Mouse (Mus musculus) megakaryocyte, embryonic 14.5 days (primary cell): Measurements from ENCODE around the gene Cept1. TPM values are rescaled to one million over a fixed set of nuclear protein-coding genes. Genes with fewer than 3 reads are reported as not detected.

Experiments used
- H3K27me3 ChIP-seq: replicated peaks from 2 replicates; pipeline ENCODE3; 2012; ENCODE audit warnings: inconsistent platforms
- H3K36me3 ChIP-seq: replicated peaks from 2 replicates; pipeline ENCODE3; 2012; ENCODE audit warnings: low read length, inconsistent platforms, mixed read lengths
- H3K4me1 ChIP-seq: 2 replicates; pipeline ENCODE4 v1.6.1; 2012; ENCODE audit warnings: inconsistent platforms
- H3K4me3 ChIP-seq: replicated peaks from 2 replicates; pipeline ENCODE3; 2012; ENCODE audit warnings: moderate library complexity, mild to moderate bottlenecking, inconsistent platforms
- H3K9me3 ChIP-seq: 2 replicates; pipeline ENCODE4 v1.6.1; 2012; ENCODE audit warnings: inconsistent platforms
- FLI1 ChIP-seq: IDR thresholded peaks from 2 replicates; pipeline ENCODE4 v1.6.1; 2012; ENCODE audit warnings: low read length, inconsistent platforms, mixed read lengths
- GATA1 ChIP-seq: IDR thresholded peaks from 3 replicates; pipeline ENCODE4 v1.6.1; 2012; ENCODE audit warnings: mixed read lengths, low read length, inconsistent platforms, borderline replicate concordance
- polyA plus RNA-seq: library from polyadenylated mRNA; stranded (reverse); fragments of >175 nt; gene quantifications from 2 replicates; pipeline ENCODE4 v1.2.3, GENCODE M21; 2012; ENCODE audit warnings: low replicate concordance; ENCODE audit not compliant: insufficient read depth

Cept1 gene
- polyA plus RNA-seq, 1 experiment, result 9.1 TPM

DNA sequence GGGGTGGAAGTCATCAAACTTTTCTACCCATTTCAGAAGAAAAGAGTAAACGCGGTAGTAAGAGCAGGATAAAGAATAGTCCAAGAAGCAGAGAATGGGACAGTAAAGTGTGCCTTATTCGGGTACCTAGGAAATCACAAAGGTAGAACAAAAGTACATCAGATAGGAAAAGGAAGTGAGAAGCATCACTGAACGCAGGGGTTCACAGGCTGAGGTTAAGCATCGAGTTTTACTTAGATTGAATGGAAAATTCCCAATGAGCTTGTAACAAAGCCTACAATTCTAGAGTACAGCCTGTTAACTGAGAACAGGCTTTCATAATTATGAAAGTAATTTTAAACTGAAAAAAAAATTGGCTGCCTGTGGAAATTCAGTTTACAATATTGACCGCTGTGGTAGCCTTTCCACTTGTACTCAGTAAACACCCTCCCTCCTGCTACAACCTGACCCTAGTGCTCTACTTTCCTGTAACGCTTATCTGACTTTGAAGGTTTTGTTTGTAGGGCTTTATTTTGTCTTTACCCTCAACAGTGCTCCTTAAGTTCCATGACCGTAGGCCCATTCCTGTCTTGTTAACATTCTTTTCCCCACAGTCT, 2.8 kb downstream of the Cept1 start:
- peaks cover 35% of the 10 kb centered on the region for H3K4me1 ChIP-seq
- no peaks in the 10 kb centered on the region for H3K27me3 ChIP-seq
- peak overlapping the region; percentile 99 for H3K4me3 ChIP-seq
- H3K36me3 ChIP-seq, result peaks cover 35% of the 10 kb centered on the region
- H3K9me3 ChIP-seq, result no peaks in the 10 kb centered on the region
- TF ChIP-seq GATA1 (no peak), FLI1 (no peak)

DNA sequence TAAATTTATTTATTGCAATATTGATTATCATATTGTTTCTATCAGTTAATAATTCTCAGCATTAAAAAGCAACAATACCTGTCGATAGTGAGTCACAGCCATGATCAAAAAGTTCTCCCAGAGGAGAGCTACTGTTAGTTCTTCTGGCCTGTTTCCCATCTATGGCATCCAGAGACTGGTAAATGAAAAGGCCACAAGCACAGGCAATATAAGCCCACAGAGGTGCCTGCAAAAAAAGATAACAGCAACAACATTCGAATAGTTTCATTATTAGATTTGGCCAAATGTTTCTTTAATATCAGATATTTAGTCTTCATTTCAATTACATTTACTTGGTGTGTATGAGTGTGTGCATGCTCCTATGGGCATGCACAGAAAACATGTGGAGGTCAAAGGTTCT, 14.3 kb downstream of the Cept1 start:
- H3K36me3 ChIP-seq, result peaks cover 90% of the 10 kb centered on the region
- no peak overlapping the region for H3K4me3 ChIP-seq
- peaks cover 12% of the 10 kb centered on the region for H3K4me1 ChIP-seq
- TF ChIP-seq GATA1 (no peak), FLI1 (no peak)
- H3K27me3 ChIP-seq, result no peaks in the 10 kb centered on the region
- no peaks in the 10 kb centered on the region for H3K9me3 ChIP-seq

DNA sequence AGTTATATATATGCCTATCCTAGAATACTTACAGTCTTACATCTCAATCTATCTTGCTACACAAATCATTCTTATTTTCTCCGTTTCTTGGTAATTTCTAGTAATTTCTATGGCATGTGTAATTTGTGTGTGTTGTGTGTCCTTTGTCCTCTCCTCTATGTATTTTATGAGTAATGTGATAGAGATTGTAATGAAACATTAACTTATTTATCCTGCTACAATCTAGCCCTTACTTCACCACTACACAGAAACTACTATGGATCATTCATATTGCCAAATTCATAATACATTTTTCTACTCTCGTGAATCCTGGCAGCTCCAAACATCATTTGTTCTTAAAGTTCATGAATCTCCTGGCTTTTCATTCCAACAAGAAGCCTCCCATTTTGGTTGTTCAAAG, 19.6 kb downstream of the Cept1 start:
- peaks cover 10% of the 10 kb centered on the region for H3K4me1 ChIP-seq
- TF ChIP-seq FLI1 (no peak), GATA1 (no peak)
- peaks cover 70% of the 10 kb centered on the region for H3K36me3 ChIP-seq
- H3K4me3 ChIP-seq, result no peak overlapping the region
- H3K27me3 ChIP-seq, result no peaks in the 10 kb centered on the region
- H3K9me3 ChIP-seq, result no peaks in the 10 kb centered on the region

DNA sequence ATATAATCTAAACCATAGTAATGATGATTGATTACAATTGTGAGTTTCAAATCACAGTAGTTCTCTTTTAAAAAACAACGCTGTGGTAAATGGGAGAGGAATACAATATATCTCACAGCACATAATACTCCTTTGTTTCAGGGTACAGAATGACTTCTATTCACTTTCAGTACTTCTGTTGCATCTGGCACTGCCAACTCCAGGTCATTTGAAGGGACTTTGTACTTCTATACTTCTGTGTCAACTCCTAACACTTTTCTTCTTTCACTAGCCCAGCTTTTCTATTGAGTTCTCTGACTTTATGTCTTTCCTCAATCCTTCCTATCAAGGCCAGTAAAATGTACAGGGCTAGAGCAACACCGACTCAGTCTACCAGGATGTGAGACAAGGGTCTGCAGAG, 21.2 kb downstream of the Cept1 start:
- H3K27me3 ChIP-seq, result no peaks in the 10 kb centered on the region
- no peaks in the 10 kb centered on the region for H3K9me3 ChIP-seq
- H3K4me1 ChIP-seq, result peaks cover 21% of the 10 kb centered on the region
- no peak for TF ChIP-seq FLI1
- no peak for TF ChIP-seq GATA1
- no peak overlapping the region for H3K4me3 ChIP-seq
- peaks cover 58% of the 10 kb centered on the region for H3K36me3 ChIP-seq

DNA sequence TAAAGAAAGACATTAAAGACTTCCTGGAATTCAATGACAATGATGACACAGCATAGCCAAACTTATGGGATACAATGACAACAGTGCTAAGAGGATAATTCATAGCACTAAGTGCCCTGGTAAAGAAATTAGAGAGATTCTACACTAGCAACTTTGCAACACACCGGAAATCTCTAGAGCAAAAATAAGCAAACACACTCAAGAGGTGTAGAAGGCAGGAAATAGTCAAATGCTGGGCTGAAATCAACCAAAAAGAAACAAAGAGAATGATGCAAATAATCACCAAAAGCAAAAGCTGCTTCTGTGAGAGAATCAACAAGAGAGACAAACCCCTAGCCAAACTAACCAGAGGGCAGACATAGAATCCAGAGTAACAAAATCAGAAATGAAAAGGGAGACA, 24.9 kb downstream of the Cept1 start:
- Histone ChIP-seq H3K4me3 (no peak overlapping the region), H3K36me3 (peaks cover 44% of the 10 kb centered on the region), H3K4me1 (peaks cover 26% of the 10 kb centered on the region), H3K9me3 (no peaks in the 10 kb centered on the region), H3K27me3 (no peaks in the 10 kb centered on the region)
- TF ChIP-seq FLI1 (no peak), GATA1 (no peak)

DNA sequence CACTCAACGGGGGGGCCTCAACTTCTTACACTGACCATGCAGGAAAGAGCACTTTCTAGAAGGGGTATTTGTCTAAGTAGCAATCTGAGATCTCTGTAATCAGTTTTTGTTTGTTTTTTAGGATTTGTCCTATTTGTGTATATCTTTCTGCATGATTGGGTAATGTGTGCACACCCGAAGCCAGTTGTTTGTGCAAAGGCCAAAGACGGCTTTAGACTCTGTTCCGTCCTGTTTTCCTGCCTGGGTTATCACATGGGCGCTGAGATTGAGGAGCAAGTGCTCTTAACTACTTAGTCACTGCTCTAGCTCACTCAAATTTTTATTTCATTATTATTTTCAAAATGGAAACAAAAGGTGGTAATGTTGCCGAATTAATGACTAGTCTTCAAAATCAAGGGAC, 32.6 kb downstream of the Cept1 start:
- TF ChIP-seq FLI1 (no peak), GATA1 (no peak)
- Histone ChIP-seq H3K4me3 (no peak overlapping the region), H3K27me3 (no peaks in the 10 kb centered on the region), H3K9me3 (no peaks in the 10 kb centered on the region), H3K36me3 (peaks cover 76% of the 10 kb centered on the region), H3K4me1 (peaks cover 18% of the 10 kb centered on the region)

DNA sequence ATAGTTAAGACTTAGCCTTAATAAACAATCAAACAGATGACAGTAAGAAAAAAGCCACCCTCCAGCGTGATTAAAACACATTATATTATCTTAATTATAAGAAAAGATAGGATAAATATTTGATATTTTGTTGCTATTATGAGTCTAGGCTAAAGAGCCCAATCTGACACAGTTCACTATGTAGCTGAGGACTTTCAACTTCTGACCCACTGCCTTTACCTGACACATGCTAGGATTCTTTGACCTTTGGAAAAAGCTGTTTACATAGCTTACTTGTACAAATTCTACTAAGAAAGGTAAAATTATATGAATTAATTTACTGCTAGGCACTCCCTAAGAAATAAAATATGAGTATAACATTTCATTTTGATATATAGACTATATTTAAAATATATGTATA, 36.9 kb downstream of the Cept1 start:
- Histone ChIP-seq H3K27me3 (no peaks in the 10 kb centered on the region), H3K36me3 (peaks cover 86% of the 10 kb centered on the region), H3K9me3 (no peaks in the 10 kb centered on the region), H3K4me3 (no peak overlapping the region), H3K4me1 (peaks cover 16% of the 10 kb centered on the region; the same call in 1 of the 2 replicates)
- TF ChIP-seq FLI1, result no peak
- no peak for TF ChIP-seq GATA1

DNA sequence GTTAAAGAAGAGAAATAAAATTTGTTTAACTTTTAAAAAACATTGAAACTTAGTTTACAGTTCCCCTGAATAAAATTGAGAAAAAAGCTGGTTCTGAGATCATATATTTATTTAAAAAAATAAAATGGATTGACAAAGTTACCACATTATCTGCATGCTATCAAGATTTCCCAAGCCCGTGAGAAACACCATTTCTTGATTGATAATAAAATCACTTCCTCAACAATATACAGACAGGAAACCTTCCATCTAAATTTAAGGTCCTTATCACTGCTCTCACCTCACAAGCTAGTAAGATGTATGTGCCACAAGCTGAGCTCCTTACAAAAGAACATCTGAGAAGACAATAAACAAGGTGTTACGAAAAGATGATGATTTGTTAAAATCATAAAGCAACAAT, 44.7 kb downstream of the Cept1 start:
- H3K27me3 ChIP-seq, result no peaks in the 10 kb centered on the region
- no peak for TF ChIP-seq FLI1
- no peak for TF ChIP-seq GATA1
- H3K9me3 ChIP-seq, result no peaks in the 10 kb centered on the region
- H3K36me3 ChIP-seq, result peaks cover 98% of the 10 kb centered on the region
- no peak overlapping the region for H3K4me3 ChIP-seq
- H3K4me1 ChIP-seq, result peaks cover 35% of the 10 kb centered on the region

DNA sequence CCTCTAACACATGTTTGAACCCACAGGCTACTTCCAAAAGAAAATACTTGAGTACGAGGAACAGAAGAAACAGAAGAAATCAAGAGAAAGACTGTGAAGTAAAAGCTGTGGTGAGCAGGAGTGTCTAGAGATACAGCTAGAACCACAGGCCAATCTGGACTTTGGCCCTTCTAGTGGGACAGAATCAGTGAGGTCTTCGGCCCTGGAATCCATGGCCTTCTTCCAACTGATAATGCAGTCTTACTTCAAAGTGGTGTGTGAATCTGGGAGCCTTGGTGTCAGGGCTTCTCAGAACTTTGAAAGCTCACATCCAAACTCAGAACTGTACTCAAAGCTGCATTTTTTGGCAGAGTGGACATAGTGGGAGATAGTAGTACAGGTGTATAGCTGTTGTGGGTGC, 47.1 kb downstream of the Cept1 start:
- no peaks in the 10 kb centered on the region for H3K27me3 ChIP-seq
- H3K36me3 ChIP-seq, result peaks cover 94% of the 10 kb centered on the region
- peaks cover 55% of the 10 kb centered on the region for H3K4me1 ChIP-seq
- no peak overlapping the region for H3K4me3 ChIP-seq
- H3K9me3 ChIP-seq, result no peaks in the 10 kb centered on the region
- no peak for TF ChIP-seq GATA1
- TF ChIP-seq FLI1, result no peak

DNA sequence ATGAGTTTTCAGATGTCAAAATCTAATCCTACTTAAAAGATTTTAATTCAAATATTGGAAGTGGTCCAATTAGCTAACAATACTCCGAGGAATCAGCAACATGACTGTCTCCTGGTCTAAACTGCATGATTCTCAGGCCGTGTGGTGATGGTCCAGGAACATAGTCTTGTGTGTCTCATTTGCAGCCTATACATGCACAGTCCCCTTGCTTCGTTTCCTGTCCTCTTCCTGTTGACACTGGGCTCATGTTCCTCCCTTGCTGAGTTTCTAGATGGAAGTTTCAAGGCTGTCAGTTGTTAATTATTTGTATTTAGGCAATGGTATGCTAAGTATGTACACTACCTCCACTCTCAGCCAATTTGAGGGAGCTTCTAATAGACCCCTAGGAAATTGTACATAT, 50.6 kb downstream of the Cept1 start:
- Histone ChIP-seq H3K27me3 (no peaks in the 10 kb centered on the region), H3K9me3 (no peaks in the 10 kb centered on the region), H3K36me3 (peaks cover 92% of the 10 kb centered on the region), H3K4me3 (peak overlapping the region; percentile 78), H3K4me1 (peaks cover 90% of the 10 kb centered on the region)
- TF ChIP-seq FLI1 (no peak), GATA1 (no peak)

DNA sequence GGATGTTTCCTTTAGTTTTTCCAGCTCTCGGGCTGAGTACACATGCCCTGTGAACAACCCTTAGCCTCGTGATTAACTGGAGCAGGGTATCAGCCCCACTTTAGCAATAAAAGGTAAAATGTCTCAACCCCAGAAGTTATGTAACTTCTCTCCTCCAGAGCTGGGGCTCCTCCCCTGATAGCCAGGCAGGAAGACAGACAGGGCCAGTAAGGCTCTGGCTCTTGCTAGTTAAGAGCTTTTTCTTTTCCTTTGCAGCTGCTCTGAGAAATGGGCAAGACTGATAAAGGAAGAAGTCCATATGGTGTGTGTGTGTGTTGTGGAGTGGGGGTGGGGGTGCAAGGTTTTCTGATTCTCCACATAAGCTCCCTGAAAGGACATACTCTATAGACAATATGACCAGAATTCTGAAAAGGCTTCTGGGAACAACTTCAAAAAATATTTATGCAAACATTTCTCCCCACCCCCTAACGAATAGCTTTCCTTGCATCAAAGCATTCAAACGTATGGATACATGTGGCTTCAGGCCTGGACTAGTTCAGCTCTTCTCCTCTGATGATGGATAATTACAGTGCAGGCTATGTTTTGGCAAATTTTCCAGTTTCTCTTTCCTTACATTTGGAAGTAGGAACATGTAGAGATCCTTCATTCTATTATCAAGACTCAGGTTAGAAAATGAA, 51.4 kb downstream of the Cept1 start:
- H3K36me3 ChIP-seq, result peaks cover 92% of the 10 kb centered on the region

More for the DNA sequence above, 51.4 kb downstream of the Cept1 start:
- Histone ChIP-seq H3K9me3 (no peaks in the 10 kb centered on the region), H3K4me1 (peaks cover 94% of the 10 kb centered on the region), H3K4me3 (peak overlapping the region; percentile 65), H3K27me3 (no peaks in the 10 kb centered on the region)
- TF ChIP-seq GATA1 (no peak), FLI1 (no peak)
